In the genomic region with DNA sequence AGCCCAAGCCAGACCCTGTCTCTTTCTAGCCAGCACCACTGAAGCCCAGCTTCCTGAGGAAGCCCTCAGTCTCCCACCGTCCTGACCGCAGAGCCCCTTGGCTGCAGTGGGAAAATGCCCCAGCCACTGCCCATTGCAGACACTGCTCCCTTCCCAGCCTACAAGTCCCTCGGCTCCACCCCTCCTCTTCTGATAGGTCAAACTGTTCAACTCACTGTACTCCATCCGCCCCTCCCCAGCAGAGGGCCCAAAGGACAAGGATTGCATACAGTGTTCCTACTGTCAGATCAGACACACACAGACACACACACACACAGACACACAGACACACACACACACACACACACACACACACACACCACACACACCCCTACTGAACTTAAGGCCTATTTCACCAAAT, we compare ENCODE assay signal across 29 mouse cellular contexts. TPM values are rescaled to one million over a fixed set of nuclear protein-coding genes. Genes with fewer than 3 reads are reported as not detected.
A peak's percentile ranks its signal among the peaks of the same experiment; 100 is the strongest.
DNase-seq lines count a peak whose midpoint lies in the region; ATAC-seq lines count a peak whose summit lies in the region.
"Had no signal": no experiment of that assay in that cellular context is flagged by ENCODE, and none has a peak within 500 bp of the region (broad histone marks: within the 10 kb centered on the region; RNA-seq: fewer than 3 reads in every experiment).

No protein-coding gene starts in this region.

- H3K9me3 ChIP-seq in intestine, embryonic 16.5 days (ENCODE audit: control insufficient read depth, low read length), result no peaks in the 10 kb centered on the region
- H3K9me3 ChIP-seq in intestine, embryonic 15.5 days, result no peaks in the 10 kb centered on the region
- no peaks in the 10 kb centered on the region for H3K9me3 ChIP-seq in liver, embryonic 11.5 days (ENCODE audit: control insufficient read depth, low read length)
- H3K9me3 ChIP-seq in liver, embryonic 16.5 days (replicated peaks; ENCODE audit: control insufficient read depth, low read length), result no peaks in the 10 kb centered on the region
- H3K9me3 ChIP-seq: forebrain, embryonic 13.5 days; heart, embryonic 12.5 days; hindbrain, embryonic 13.5 days; kidney, embryonic 15.5 days; limb, embryonic 13.5 days; midbrain, embryonic 10.5 days; midbrain, embryonic 15.5 days had no signal

- H3K9ac ChIP-seq in intestine, embryonic 16.5 days (ENCODE audit: low read depth, low read length), result no peak overlapping the region
- no peak overlapping the region for H3K9ac ChIP-seq in intestine, embryonic 15.5 days
- H3K9ac ChIP-seq in liver, embryonic 11.5 days (ENCODE audit: low read depth, low read length), result no peak overlapping the region
- H3K9ac ChIP-seq in liver, embryonic 16.5 days (ENCODE audit: low read depth, low read length), result no peak overlapping the region
- H3K9ac ChIP-seq: forebrain, embryonic 13.5 days; heart, embryonic 12.5 days; hindbrain, embryonic 13.5 days; kidney, embryonic 15.5 days; limb, embryonic 13.5 days; midbrain, embryonic 15.5 days had no signal

- H3K27me3 ChIP-seq in intestine, embryonic 16.5 days (replicated peaks; ENCODE audit: control insufficient read depth, insufficient read depth, low read length), result no peaks in the 10 kb centered on the region
- no peaks in the 10 kb centered on the region for H3K27me3 ChIP-seq in intestine, embryonic 15.5 days (replicated peaks)
- H3K27me3 ChIP-seq in liver, embryonic 11.5 days (replicated peaks; ENCODE audit: control insufficient read depth, insufficient read depth, low read length), result no peaks in the 10 kb centered on the region
- H3K27me3 ChIP-seq in liver, embryonic 16.5 days (ENCODE audit: control insufficient read depth, insufficient read depth, low read depth, low read length), result no peaks in the 10 kb centered on the region
- H3K27me3 ChIP-seq: forebrain, embryonic 13.5 days; heart, embryonic 12.5 days; hindbrain, embryonic 13.5 days; kidney, embryonic 15.5 days; limb, embryonic 13.5 days; midbrain, embryonic 15.5 days had no signal

- no peak overlapping the region for H3K4me2 ChIP-seq in intestine, embryonic 16.5 days (ENCODE audit: low read depth, low read length)
- H3K4me2 ChIP-seq in intestine, embryonic 15.5 days (replicated peaks), result no peak overlapping the region
- no peak overlapping the region for H3K4me2 ChIP-seq in liver, embryonic 11.5 days
- no peak overlapping the region for H3K4me2 ChIP-seq in liver, embryonic 16.5 days (ENCODE audit: low read depth, low read length)
- H3K4me2 ChIP-seq: forebrain, embryonic 13.5 days; heart, embryonic 12.5 days; hindbrain, embryonic 13.5 days; kidney, embryonic 15.5 days; limb, embryonic 13.5 days; midbrain, embryonic 15.5 days had no signal

- no peak overlapping the region for H3K27ac ChIP-seq in intestine, embryonic 16.5 days (ENCODE audit: low read length)
- H3K27ac ChIP-seq in intestine, embryonic 15.5 days, result no peak overlapping the region
- no peak overlapping the region for H3K27ac ChIP-seq in liver, embryonic 11.5 days (ENCODE audit: low read depth, low read length)
- no peak overlapping the region for H3K27ac ChIP-seq in liver, embryonic 16.5 days (ENCODE audit: low read length)
- H3K27ac ChIP-seq: forebrain, embryonic 13.5 days; hindbrain, embryonic 13.5 days; kidney, embryonic 15.5 days; layer of hippocampus, adult 2 months; limb, embryonic 13.5 days; midbrain, embryonic 10.5 days; midbrain, embryonic 15.5 days had no signal

- 68% methylated on average over 4 of the region's 4 CpGs for WGBS in intestine, embryonic 16.5 days
- 70% methylated on average over 4 of the region's 4 CpGs for WGBS in intestine, embryonic 15.5 days
- 64% methylated on average over 4 of the region's 4 CpGs for WGBS in liver, embryonic 11.5 days
- 56% methylated on average over 4 of the region's 4 CpGs for WGBS in liver, embryonic 16.5 days (ENCODE audit: insufficient replicate concordance)

- H3K4me1 ChIP-seq in intestine, embryonic 16.5 days (ENCODE audit: control insufficient read depth, insufficient read depth, low read length), result no peaks in the 10 kb centered on the region
- no peaks in the 10 kb centered on the region for H3K4me1 ChIP-seq in intestine, embryonic 15.5 days (replicated peaks)
- H3K4me1 ChIP-seq in liver, embryonic 11.5 days (replicated peaks; ENCODE audit: control insufficient read depth, insufficient read depth, low read length), result no peaks in the 10 kb centered on the region
- no peaks in the 10 kb centered on the region for H3K4me1 ChIP-seq in liver, embryonic 16.5 days (ENCODE audit: control insufficient read depth, low read depth, low read length)
- H3K4me1 ChIP-seq: forebrain, embryonic 13.5 days; heart, embryonic 12.5 days; hindbrain, embryonic 13.5 days; kidney, embryonic 15.5 days; limb, embryonic 13.5 days; midbrain, embryonic 10.5 days; midbrain, embryonic 15.5 days had no signal

- H3K4me3 ChIP-seq in intestine, embryonic 16.5 days (ENCODE audit: low read length), result no peak overlapping the region
- H3K4me3 ChIP-seq in intestine, embryonic 15.5 days (replicated peaks), result no peak overlapping the region
- H3K4me3 ChIP-seq in liver, embryonic 11.5 days (ENCODE audit: low read depth, low read length), result no peak overlapping the region
- no peak overlapping the region for H3K4me3 ChIP-seq in liver, embryonic 16.5 days (ENCODE audit: low read depth, low read length)
- H3K4me3 ChIP-seq: forebrain, embryonic 13.5 days; heart, embryonic 12.5 days; hindbrain, embryonic 13.5 days; kidney, embryonic 15.5 days; layer of hippocampus, adult 2 months; limb, embryonic 13.5 days; midbrain, embryonic 10.5 days; midbrain, embryonic 15.5 days had no signal

- DNase-seq in ES-CJ7 (ENCODE audit: low read depth, low spot score), result peak; percentile 42
- no peak for DNase-seq in liver, embryonic 11.5 days (ENCODE audit: low spot score)
- no peak for DNase-seq in urinary bladder, adult 2 months (ENCODE audit: low spot score)
- no peak for DNase-seq in embryo, embryonic 10.5 days (ENCODE audit: low spot score)
- no peak for DNase-seq in yolk sac, embryonic 10.5 days (ENCODE audit: low spot score)
- DNase-seq: adrenal gland, adult 8-10 months; cerebellum, adult 8-10 months; cerebellum, postnatal 25 days; gastrocnemius, postnatal 25 days; heart, adult 11 months; heart, postnatal 4 days; kidney, adult 18-20 months; kidney, postnatal 25 days; lung, adult 2 months; right cerebral cortex, adult 18-20 months; thymus, adult 2 months; thymus, postnatal 4 days had no signal

- H3K36me3 ChIP-seq in intestine, embryonic 16.5 days (ENCODE audit: control insufficient read depth, insufficient read depth, low read length), result peaks cover 5% of the 10 kb centered on the region
- peaks cover 23% of the 10 kb centered on the region for H3K36me3 ChIP-seq in intestine, embryonic 15.5 days
- H3K36me3 ChIP-seq in liver, embryonic 11.5 days (ENCODE audit: control insufficient read depth, insufficient read depth, low read length), result peaks cover 35% of the 10 kb centered on the region
- H3K36me3 ChIP-seq in liver, embryonic 16.5 days (ENCODE audit: control insufficient read depth, insufficient read depth), result peaks cover 28% of the 10 kb centered on the region

- ATAC-seq in intestine, embryonic 16.5 days, result peak; percentile 55; the same call in 1 of the 2 replicates
- no peak; the same call in 1 of the 2 replicates for ATAC-seq in intestine, embryonic 15.5 days
- ATAC-seq in liver, embryonic 11.5 days (replicated peaks; ENCODE audit: low FRiP score), result peak; percentile 68
- peak; percentile 87 for ATAC-seq in liver, embryonic 16.5 days (ENCODE audit: low read depth)
- ATAC-seq: activated CD4-positive, CD25-positive, alpha-beta regulatory T cell, adult 4 months; forebrain, embryonic 13.5 days; midbrain, embryonic 15.5 days had no signal

RNA-seq across cellular contexts. Expression of a gene that starts 13.3 kb away (rescaled TPM):
- polyA plus RNA-seq in intestine, embryonic 16.5 days (2015; fragmentation: Nextera tagmentation; extraction: Ambion mirVana), result 49.3 and 50.0 TPM in 2 replicates
- polyA plus RNA-seq in intestine, embryonic 15.5 days (2015; fragmentation: Nextera tagmentation; extraction: Ambion mirVana), result 51.9 and 53.1 TPM in 2 replicates
- polyA plus RNA-seq in liver, embryonic 11.5 days (2014; fragmentation: Nextera tagmentation; extraction: Ambion mirVana), result 52.8 and 57.7 TPM in 2 replicates
- polyA plus RNA-seq in liver, embryonic 16.5 days (2015; fragmentation: Nextera tagmentation; extraction: Ambion mirVana), result 23.0 and 24.4 TPM in 2 replicates
- polyA plus RNA-seq in urinary bladder, adult 2 months (2012; rRNA removed), result 42.0 and 45.8 TPM in 2 replicates
